Mouse (Mus musculus) midbrain, embryonic 14.5 days (tissue): ENCODE data around the gene Nkx3-2. TPM values are rescaled to one million over a fixed set of nuclear protein-coding genes. Genes with fewer than 3 reads are reported as not detected.

ENCODE experiments used
- ATAC-seq: fragments of 200-750 bp; cut with Nextera tagmentation; 2 replicates; pipeline ENCODE4 v1.8.0; 2017; ENCODE audit warnings: moderate number of reproducible peaks, moderate library complexity; ENCODE audit not compliant: low FRiP score, low TSS enrichment
- DNase-seq: peaks from one replicate; pipeline ENCODE4 v3.0.0-alpha.2; 2015
- H3K27ac ChIP-seq: fragments of 300-500 bp; sonication (generic); replicated peaks from 2 replicates; pipeline ENCODE4 v1.5.1; 2014; ENCODE audit warnings: mild to moderate bottlenecking, low read depth, low read length, moderate library complexity
- H3K27me3 ChIP-seq: fragments of 300-500 bp; sonication (generic); 2 replicates; pipeline ENCODE4 v1.6.1; 2014; ENCODE audit warnings: low read length, control low read depth, mixed read lengths; ENCODE audit not compliant: control insufficient read depth, insufficient read depth
- H3K36me3 ChIP-seq: fragments of 300-500 bp; sonication (generic); 2 replicates; pipeline ENCODE4 v1.6.1; 2014; ENCODE audit warnings: low read length, control low read depth; ENCODE audit not compliant: control insufficient read depth, insufficient read depth
- H3K4me1 ChIP-seq: fragments of 300-500 bp; sonication (generic); 2 replicates; pipeline ENCODE4 v1.6.1; 2014; ENCODE audit warnings: mild to moderate bottlenecking, antibody characterized with exemption, low read length, control low read depth; ENCODE audit not compliant: control insufficient read depth, insufficient read depth
- H3K4me2 ChIP-seq: fragments of 300-500 bp; sonication (generic); 2 replicates; pipeline ENCODE4 v1.6.1; 2014; ENCODE audit warnings: mild to moderate bottlenecking, low read length, moderate library complexity
- H3K4me3 ChIP-seq: fragments of 300-500 bp; sonication (generic); replicated peaks from 2 replicates; pipeline ENCODE4 v1.5.1; 2014; ENCODE audit warnings: low read depth, low read length
- H3K9ac ChIP-seq: fragments of 300-500 bp; sonication (generic); replicated peaks from 2 replicates; pipeline ENCODE4 v1.6.1; 2014; ENCODE audit warnings: mild to moderate bottlenecking, low read length, moderate library complexity
- H3K9me3 ChIP-seq: fragments of 300-500 bp; sonication (generic); 2 replicates; pipeline ENCODE4 v1.6.1; 2016; ENCODE audit warnings: low read length, control low read depth, mixed read lengths; ENCODE audit not compliant: control insufficient read depth
- whole genome bisulfite sequencing: fragments of 180-500 bp; shearing (Covaris S2); extraction: QIAGEN DNeasy Blood & Tissue Kit; methylation state at CpG from one replicate; pipeline ENCODE4 v1.1.7; 2014; 5-methylcytosine and 5-hydroxymethylcytosine counted together
- polyA plus RNA-seq: library from polyadenylated mRNA; unstranded; fragments of >200 nt; fragmentation: Nextera tagmentation; extraction: Ambion mirVana; gene quantifications from 2 replicates; pipeline ENCODE4 v1.2.1, GENCODE M21; 2014

The Nkx3-2 gene
- polyA plus RNA-seq, 1 experiment from 2014 or later, result not detected

DNA sequence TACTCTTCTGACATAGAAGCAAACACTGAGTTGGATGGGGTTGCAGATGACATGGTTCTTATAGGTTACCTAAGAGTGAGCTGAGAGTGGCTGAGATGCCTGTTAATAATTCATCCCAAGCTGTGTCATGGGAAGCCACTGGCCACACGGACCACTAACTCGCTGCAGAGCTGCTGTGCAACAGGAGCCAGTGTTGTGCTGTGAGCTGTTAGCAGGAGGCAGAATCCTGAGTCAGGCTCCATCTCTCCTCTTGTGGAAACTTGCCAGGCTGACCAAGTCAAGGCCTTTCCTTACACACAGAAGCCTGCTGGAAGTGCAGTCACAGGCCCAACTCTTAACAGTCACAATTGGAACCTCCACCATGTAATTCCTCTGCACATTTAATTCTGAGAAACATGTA, 26.2 kb upstream of the Nkx3-2 start:
- no peak overlapping the region for H3K4me2 ChIP-seq
- DNase-seq (no peak), ATAC-seq (no peak)
- 92% methylated on average over 2 of the region's 2 CpGs for WGBS
- no peaks in the 10 kb centered on the region for H3K9me3 ChIP-seq
- no peaks in the 10 kb centered on the region for H3K4me1 ChIP-seq
- H3K27me3 ChIP-seq, result no peaks in the 10 kb centered on the region
- H3K4me3 ChIP-seq, result no peak overlapping the region
- H3K36me3 ChIP-seq, result peaks cover 83% of the 10 kb centered on the region
- H3K9ac ChIP-seq, result no peak overlapping the region
- no peak overlapping the region for H3K27ac ChIP-seq

DNA sequence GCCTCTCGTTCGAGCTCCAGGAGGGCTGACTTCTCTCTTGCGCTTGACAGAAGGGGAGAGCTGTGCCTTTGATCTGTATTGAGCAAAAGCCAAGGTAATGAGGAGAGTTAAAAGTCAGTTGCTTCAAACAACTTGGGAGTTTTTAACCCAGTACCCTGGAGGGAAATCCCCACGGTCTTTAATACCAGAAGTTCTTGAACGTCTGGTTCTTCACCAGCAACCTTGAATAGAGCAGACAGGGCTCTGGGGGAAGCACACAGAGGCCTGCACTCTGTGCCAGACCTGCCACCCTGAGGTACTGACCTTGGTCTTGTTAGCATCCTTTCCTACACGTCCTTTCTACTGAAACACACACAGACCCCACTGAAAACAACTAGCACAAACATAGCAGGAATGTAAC, 24.6 kb upstream of the Nkx3-2 start:
- Histone ChIP-seq H3K4me3 (no peak overlapping the region), H3K36me3 (peaks cover 79% of the 10 kb centered on the region), H3K9ac (no peak overlapping the region), H3K27me3 (no peaks in the 10 kb centered on the region), H3K4me1 (no peaks in the 10 kb centered on the region), H3K27ac (no peak overlapping the region), H3K4me2 (no peak overlapping the region), H3K9me3 (no peaks in the 10 kb centered on the region)
- no peak for DNase-seq
- WGBS, result 73% methylated on average over 6 of the region's 6 CpGs
- no peak for ATAC-seq

DNA sequence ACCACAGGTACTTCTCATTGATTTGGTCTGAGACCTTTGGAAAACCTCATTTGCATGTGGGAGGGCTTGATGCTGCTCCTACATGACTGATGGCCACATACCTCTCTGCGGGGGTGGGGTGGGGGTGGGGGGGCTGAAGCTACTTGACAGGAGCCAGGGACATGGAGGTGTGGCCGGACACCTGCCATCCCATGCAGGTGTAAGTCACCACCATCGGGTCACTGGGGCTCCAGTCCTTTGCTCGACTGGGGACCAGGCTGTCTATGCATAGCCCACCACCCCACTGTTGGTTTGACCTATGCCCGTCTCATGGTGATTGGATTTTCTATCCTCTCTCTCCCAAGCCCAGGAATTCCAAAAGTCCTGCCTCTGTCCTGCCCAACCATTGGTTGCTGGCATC, 17.6 kb upstream of the Nkx3-2 start:
- H3K9ac ChIP-seq, result no peak overlapping the region
- no peak overlapping the region for H3K27ac ChIP-seq
- H3K9me3 ChIP-seq, result no peaks in the 10 kb centered on the region
- WGBS, result 93% methylated on average over 5 of the region's 5 CpGs
- no peak for DNase-seq
- peaks cover 20% of the 10 kb centered on the region for H3K36me3 ChIP-seq
- no peak overlapping the region for H3K4me3 ChIP-seq
- no peaks in the 10 kb centered on the region for H3K4me1 ChIP-seq
- ATAC-seq, result no peak; the same call in 1 of the 2 replicates
- H3K4me2 ChIP-seq, result no peak overlapping the region
- no peaks in the 10 kb centered on the region for H3K27me3 ChIP-seq

DNA sequence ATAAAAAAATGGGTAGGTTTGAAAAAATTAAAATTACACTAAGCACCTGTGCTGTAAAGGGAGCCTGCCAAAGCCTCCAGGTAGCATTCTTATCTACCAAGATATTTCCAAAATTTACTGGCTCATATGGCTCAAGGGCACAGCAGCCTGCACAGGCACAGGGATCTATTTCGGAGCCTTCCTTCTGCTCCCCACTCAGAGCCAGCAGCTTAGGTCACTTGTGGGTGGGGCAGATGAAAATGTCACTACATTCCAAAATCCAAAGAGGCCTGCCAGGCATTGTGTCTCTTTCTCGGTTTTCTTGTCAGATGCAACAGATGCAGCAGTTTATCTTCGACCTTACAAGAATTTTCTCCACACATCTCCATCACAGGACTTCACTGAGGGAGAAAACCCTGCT, 15.7 kb upstream of the Nkx3-2 start:
- Histone ChIP-seq H3K27ac (no peak overlapping the region), H3K36me3 (peaks cover 6% of the 10 kb centered on the region; the same call in 1 of the 2 replicates), H3K9ac (no peak overlapping the region), H3K9me3 (no peaks in the 10 kb centered on the region), H3K27me3 (no peaks in the 10 kb centered on the region), H3K4me1 (no peaks in the 10 kb centered on the region), H3K4me3 (no peak overlapping the region), H3K4me2 (no peak overlapping the region)
- ATAC-seq (no peak), DNase-seq (no peak)
- 77% methylated on average over 3 of the region's 3 CpGs for WGBS

DNA sequence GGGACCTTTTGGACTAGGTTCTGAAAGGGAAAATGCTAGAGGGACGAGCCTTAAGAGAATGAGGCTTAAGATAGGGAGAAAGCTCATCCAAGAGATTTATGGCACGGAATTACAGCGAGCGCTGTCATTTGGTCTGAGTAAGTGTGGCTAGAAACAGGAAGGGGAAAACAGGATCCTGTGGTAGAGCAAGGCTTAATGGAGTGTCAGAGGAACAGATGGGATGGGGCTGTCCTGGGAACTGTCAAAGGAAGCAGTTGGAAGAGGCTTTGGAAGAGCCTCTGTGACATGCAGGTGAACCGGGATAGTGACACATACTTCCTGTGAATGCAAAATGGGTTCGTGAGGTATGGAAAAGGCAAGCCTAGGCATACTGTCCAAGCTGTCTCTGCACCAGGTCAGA, 11.4 kb upstream of the Nkx3-2 start:
- Histone ChIP-seq H3K27me3 (no peaks in the 10 kb centered on the region), H3K36me3 (no peaks in the 10 kb centered on the region), H3K9me3 (no peaks in the 10 kb centered on the region), H3K9ac (no peak overlapping the region), H3K4me3 (no peak overlapping the region), H3K4me2 (no peak overlapping the region), H3K4me1 (no peaks in the 10 kb centered on the region), H3K27ac (no peak overlapping the region)
- DNase-seq (no peak), ATAC-seq (no peak)
- WGBS, result 84% methylated on average over 6 of the region's 6 CpGs

DNA sequence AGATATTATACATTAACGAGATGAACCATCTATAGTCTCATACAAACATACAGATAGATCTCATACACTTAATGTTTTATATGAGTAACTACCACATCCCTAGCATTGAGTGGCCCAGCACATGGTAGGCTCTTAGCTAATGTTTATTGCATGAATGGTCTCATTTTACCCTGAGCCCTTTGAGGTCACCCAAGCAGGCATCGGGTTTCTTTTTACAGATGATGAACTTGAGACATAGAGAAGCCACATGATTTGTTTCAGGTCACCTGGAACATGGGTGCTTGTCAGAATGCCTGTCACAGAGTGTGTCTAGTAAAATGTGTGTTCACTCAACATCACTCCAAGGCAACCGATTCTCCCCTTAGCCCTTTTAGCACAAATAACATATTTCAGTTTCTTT, 11.0 kb upstream of the Nkx3-2 start:
- WGBS, result 87% methylated on average over 3 of the region's 3 CpGs
- Histone ChIP-seq H3K9me3 (no peaks in the 10 kb centered on the region), H3K27me3 (no peaks in the 10 kb centered on the region), H3K27ac (no peak overlapping the region), H3K4me2 (no peak overlapping the region), H3K9ac (no peak overlapping the region), H3K4me3 (no peak overlapping the region), H3K4me1 (no peaks in the 10 kb centered on the region), H3K36me3 (no peaks in the 10 kb centered on the region)
- ATAC-seq (no peak), DNase-seq (no peak)

DNA sequence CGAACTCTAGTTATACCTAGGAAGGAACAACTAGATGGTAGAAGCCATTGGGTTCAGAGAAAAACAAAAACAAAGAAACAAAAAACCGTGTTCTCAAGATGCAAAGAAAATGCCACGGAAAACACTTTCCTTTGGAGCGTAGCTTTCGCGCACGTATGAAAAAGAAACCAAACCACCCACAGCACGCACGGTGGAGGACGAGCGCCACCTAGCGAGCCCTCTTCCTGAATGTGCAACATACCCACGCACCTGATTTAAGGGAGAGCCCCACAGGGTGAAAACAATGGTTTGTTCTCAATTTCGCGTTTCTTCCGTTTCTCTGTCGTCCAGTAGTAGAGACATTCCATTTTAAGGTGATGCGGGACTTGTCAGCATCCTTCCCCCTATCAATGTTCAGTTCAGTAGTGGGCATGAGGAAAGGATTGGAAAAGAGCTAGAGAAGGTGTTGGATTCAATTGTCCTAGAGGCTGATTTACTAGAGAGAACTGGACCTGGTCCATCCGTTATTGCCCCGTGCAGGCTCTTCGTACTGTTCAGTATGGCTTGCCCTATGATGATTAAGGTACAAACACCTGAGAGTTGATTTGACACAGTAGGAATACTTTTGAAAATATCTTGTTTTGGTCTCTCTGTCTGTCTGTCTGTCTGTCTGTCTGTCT, 4.2 kb upstream of the Nkx3-2 start:
- H3K4me2 ChIP-seq, result peak overlapping the region; percentile 43
- peaks cover 46% of the 10 kb centered on the region for H3K27me3 ChIP-seq
- H3K4me3 ChIP-seq, result peak overlapping the region; percentile 21
- H3K4me1 ChIP-seq, result peaks cover 7% of the 10 kb centered on the region
- H3K36me3 ChIP-seq, result no peaks in the 10 kb centered on the region
- H3K9ac ChIP-seq, result no peak overlapping the region; the same call in 1 of the 2 replicates
- H3K27ac ChIP-seq, result no peak overlapping the region
- ATAC-seq (peak; percentile 81), DNase-seq (peak; percentile 97)
- H3K9me3 ChIP-seq, result no peaks in the 10 kb centered on the region
- 5% methylated on average over 21 of the region's 21 CpGs for WGBS

DNA sequence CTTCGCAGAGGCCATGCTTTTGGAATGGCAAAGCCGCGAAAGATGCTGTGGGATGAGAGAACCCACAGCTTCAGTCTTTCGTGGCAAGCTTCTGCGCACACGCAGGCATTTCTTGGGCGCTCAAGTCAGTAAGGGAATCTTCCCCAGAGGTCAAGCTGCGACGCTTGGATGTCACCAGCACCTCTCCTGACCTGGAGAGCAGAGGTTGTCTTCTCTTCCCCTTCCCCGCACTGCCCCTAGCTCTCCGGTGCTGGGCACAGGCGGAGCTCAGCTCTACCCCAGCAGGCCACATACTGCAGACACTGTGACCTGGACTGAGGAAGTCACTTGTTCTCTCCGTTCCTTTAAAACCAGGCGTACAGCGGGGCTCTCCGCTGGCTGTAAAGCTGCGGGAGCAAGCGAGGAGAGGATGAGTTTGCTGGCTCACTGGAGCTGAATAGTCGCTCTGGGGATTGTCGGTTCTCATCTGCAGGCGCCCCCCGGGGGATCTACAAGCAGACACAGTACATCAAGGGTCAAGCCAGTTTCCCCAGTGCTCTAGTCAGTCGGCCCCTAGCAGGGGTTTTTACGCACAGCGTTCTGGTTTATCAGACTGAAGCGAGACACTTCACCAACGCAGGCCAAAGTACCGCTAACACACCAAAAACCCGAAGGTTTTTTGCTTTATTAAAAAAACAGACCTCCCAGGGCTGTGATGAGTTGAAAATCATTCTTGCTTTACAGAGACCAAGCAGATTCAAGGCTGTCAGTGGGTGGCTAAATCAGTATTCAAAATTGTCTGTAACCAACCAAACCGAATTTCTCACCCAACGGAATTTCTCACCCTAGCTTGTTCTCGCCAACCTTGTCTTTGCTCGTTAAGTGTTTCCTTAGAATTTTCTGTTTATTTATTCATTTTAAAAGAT, 3.2 kb upstream of the Nkx3-2 start:
- H3K9ac ChIP-seq, result no peak overlapping the region
- under 1% methylated on average over 33 of the region's 33 CpGs for WGBS
- peaks cover 8% of the 10 kb centered on the region for H3K4me1 ChIP-seq
- H3K27me3 ChIP-seq, result peaks cover 55% of the 10 kb centered on the region
- H3K9me3 ChIP-seq, result no peaks in the 10 kb centered on the region
- H3K27ac ChIP-seq, result no peak overlapping the region
- peak; percentile 41 for DNase-seq
- H3K4me2 ChIP-seq, result peak overlapping the region; percentile 43
- peak overlapping the region; percentile 21 for H3K4me3 ChIP-seq
- ATAC-seq, result no peak
- H3K36me3 ChIP-seq, result no peaks in the 10 kb centered on the region
